Mouse (Mus musculus) C2C12 (cell line): Measurements from ENCODE around the gene Sorl1. TPM values are rescaled to one million over a fixed set of nuclear protein-coding genes. Genes with fewer than 3 reads are reported as not detected.

Experiments used
- H3K27me3 ChIP-seq: one replicate; pipeline ENCODE4 v1.6.1; 2011; ENCODE audit not compliant: control insufficient read depth, insufficient read depth, insufficient read length
- H3K36me3 ChIP-seq: one replicate; pipeline ENCODE4 v1.6.1; 2011; ENCODE audit not compliant: control insufficient read depth, insufficient read depth
- H3K4me3 ChIP-seq: one replicate; pipeline ENCODE4 v1.5.1; 2011; ENCODE audit warnings: mild to moderate bottlenecking, control low read depth; ENCODE audit not compliant: poor library complexity, insufficient read depth, severe bottlenecking
- H3K79me2 ChIP-seq: one replicate; pipeline ENCODE4 v1.6.1; 2011; ENCODE audit not compliant: control insufficient read depth, insufficient read depth
- H3K79me3 ChIP-seq: one replicate; pipeline ENCODE4 v1.6.1; 2011; ENCODE audit warnings: low read depth, control low read depth
- H3ac ChIP-seq: one replicate; pipeline ENCODE3; 2011; ENCODE audit warnings: low read depth; ENCODE audit not compliant: control insufficient read depth, insufficient read length
- CEBPB ChIP-seq: IDR thresholded peaks from one replicate; pipeline ENCODE4 v1.6.1; 2011; ENCODE audit warnings: low read depth, mild to moderate bottlenecking, control low read depth, moderate library complexity
- CTCF ChIP-seq: IDR thresholded peaks from one replicate; pipeline ENCODE4 v1.5.1; 2011; ENCODE audit not compliant: control insufficient read depth, insufficient read depth, insufficient read length
- FOSL1 ChIP-seq: IDR thresholded peaks from one replicate; pipeline ENCODE4 v1.8.0; 2011; ENCODE audit warnings: mild to moderate bottlenecking, low read length; ENCODE audit not compliant: poor library complexity, insufficient read depth, severe bottlenecking
- MAX ChIP-seq: IDR thresholded peaks from one replicate; pipeline ENCODE4 v1.6.1; 2011; ENCODE audit warnings: mild to moderate bottlenecking, control low read depth
- MYOD1 ChIP-seq: IDR thresholded peaks from one replicate; pipeline ENCODE4 v1.6.1; 2011; ENCODE audit warnings: low read depth; ENCODE audit not compliant: control insufficient read depth, insufficient read length
- MYOG ChIP-seq: IDR thresholded peaks from one replicate; pipeline ENCODE4 v1.6.1; 2011; ENCODE audit not compliant: control insufficient read depth, insufficient read length; ENCODE audit errors: extremely low read depth
- USF1 ChIP-seq: IDR thresholded peaks from one replicate; pipeline ENCODE4 v1.6.1; 2011; ENCODE audit warnings: low read depth, mild to moderate bottlenecking, control low read depth, moderate library complexity
- polyA plus RNA-seq: library from polyadenylated mRNA; unstranded; fragments of >200 nt; fragmentation: generic; extraction: Trizol; gene quantifications from one replicate; pipeline ENCODE4 v1.2.1, GENCODE M21; 2012; ENCODE audit warnings: missing spikeins

The Sorl1 gene
- polyA plus RNA-seq, 1 experiment: 0.02 TPM

DNA sequence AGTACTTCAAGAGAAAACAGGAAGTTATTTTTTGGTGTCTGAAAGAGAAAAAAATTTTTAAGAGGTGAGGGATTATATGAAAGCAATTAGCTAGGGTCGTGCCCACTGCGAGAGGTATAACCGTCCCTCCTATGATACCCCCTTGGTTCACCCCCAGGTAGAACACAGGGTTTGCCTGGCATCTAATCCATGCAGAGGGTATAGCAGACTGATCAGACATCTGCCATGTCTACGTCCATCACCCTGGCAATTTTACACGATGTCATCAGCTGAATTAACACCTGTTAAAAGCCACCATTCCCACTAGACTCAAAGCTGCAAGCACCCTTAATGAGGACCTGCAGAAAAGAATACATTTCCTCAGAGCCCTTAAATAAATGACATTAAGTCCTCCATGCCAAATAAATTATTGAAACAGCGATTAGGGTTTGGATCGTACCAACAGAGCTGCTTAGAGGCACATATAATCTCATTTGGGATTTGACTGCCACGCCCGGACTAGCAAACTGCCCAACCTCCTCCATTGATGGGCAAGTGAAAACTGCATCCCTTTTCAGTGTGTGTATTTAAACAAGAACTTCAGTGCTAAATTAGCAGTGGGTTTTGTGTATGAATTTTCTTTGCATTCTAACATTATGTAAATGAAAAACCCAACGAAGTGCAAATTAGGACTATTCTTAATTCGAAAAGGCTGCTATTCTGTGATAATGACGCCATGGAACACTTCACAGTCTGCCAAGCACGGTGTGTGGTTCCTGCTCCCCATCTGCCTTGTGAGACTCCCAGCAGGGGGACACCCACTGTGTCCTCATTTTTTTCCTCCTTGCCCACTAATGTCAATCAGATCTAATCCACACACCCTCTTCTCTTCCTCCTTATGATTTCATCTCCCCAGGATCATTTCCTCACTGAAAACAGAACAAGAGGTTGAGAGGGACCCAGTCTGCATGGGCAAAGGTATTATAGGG is 7.0 kb upstream of the Sorl1 start:
- no peak overlapping the region for H3K4me3 ChIP-seq
- no peaks in the 10 kb centered on the region for H3K79me3 ChIP-seq
- TF ChIP-seq MYOD1 (no peak), FOSL1 (no peak), CTCF (no peak), MAX (no peak), USF1 (no peak), CEBPB (no peak), MYOG (no peak)
- no peaks in the 10 kb centered on the region for H3K79me2 ChIP-seq
- no peaks in the 10 kb centered on the region for H3K36me3 ChIP-seq
- H3K27me3 ChIP-seq: peaks cover 18% of the 10 kb centered on the region
- H3ac ChIP-seq: no peak overlapping the region

- no peak overlapping the region for H3ac ChIP-seq
- H3K4me3 ChIP-seq: no peak overlapping the region
- no peaks in the 10 kb centered on the region for H3K79me2 ChIP-seq
- H3K27me3 ChIP-seq: peaks cover 33% of the 10 kb centered on the region
- H3K79me3 ChIP-seq: no peaks in the 10 kb centered on the region
- no peaks in the 10 kb centered on the region for H3K36me3 ChIP-seq
- no peak for TF ChIP-seq MYOG
- no peak for TF ChIP-seq CTCF
- no peak for TF ChIP-seq FOSL1
- no peak for TF ChIP-seq MYOD1
- no peak for TF ChIP-seq CEBPB
- no peak for TF ChIP-seq USF1
- TF ChIP-seq MAX: no peak
These were observed 3.9 kb upstream of the Sorl1 start for GRCm38 (mm10) chr9:42127983-42128382.

DNA sequence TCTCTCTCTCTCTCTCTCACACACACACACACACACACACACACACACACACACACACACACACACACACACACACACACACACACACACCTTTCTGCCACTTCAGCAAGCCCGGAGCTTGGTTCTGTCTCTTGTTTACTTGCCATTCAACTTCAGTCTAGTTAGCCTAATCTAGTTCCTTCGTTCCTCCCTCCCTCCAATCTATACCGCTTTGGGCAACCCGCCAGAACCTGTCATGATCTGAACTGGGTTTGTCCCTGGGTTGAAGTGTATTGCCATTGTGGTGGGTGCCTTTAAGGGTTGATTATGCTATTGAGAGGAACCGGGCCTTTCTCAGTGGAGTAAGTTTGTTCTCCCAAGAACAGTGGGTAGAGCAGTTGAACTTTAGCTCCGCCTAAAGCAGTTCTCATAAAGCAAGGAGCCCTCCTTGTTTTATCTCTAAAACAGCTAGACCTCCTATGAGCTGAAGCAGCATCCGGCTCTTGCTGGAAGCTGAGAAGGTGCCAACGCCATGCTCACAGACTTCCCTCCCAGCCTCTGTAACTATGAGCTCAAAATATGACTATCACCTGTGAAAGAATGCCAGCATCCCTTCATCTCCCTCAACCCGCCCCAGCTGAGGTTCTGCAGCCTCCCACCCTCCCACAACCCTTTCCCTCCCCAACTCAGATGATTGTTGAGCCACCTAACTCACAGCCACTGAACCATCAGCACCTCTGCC is 1.3 kb upstream of the Sorl1 start:
- TF ChIP-seq USF1: no peak
- no peak for TF ChIP-seq CTCF
- TF ChIP-seq MYOG: no peak
- no peak for TF ChIP-seq MYOD1
- TF ChIP-seq MAX: no peak
- no peak for TF ChIP-seq CEBPB
- no peak for TF ChIP-seq FOSL1
- Histone ChIP-seq H3K79me2 (no peaks in the 10 kb centered on the region), H3K27me3 (peaks cover 45% of the 10 kb centered on the region), H3K4me3 (no peak overlapping the region), H3K36me3 (no peaks in the 10 kb centered on the region), H3K79me3 (no peaks in the 10 kb centered on the region), H3ac (no peak overlapping the region)

GRCm38 (mm10) chr9:42123204-42123603 is 893 bp downstream of the Sorl1 start:
- H3K79me2 ChIP-seq: no peaks in the 10 kb centered on the region
- peaks cover 45% of the 10 kb centered on the region for H3K27me3 ChIP-seq
- no peaks in the 10 kb centered on the region for H3K79me3 ChIP-seq
- no peak overlapping the region for H3K4me3 ChIP-seq
- no peaks in the 10 kb centered on the region for H3K36me3 ChIP-seq
- TF ChIP-seq CEBPB (no peak), FOSL1 (no peak), MYOD1 (no peak), USF1 (no peak), MYOG (no peak), MAX (no peak), CTCF (no peak)
- no peak overlapping the region for H3ac ChIP-seq

DNA sequence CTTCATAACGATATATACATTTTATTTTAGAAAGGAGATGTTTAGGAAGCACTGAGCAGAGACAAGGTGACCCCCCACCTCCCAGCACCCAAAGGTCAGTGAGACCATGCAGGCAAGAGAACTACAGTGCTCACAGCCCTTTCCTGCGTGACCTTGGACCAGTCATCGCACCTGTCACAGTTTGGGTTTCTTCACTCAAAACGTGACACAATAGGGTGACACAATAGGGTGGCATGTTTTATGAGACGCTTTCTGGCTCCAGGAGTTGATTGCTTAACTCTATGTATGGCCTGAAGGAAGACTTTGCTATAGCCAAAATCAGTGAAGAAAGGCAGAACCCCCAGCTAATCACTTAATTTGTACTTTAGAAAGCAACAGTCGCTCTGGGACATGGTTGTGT is 1.7 kb downstream of the Sorl1 start:
- no peaks in the 10 kb centered on the region for H3K79me3 ChIP-seq
- TF ChIP-seq FOSL1: no peak
- TF ChIP-seq USF1: no peak
- TF ChIP-seq MYOG: no peak
- TF ChIP-seq MYOD1: no peak
- no peak for TF ChIP-seq CTCF
- TF ChIP-seq CEBPB: no peak
- TF ChIP-seq MAX: no peak
- no peak overlapping the region for H3ac ChIP-seq
- H3K27me3 ChIP-seq: peaks cover 47% of the 10 kb centered on the region
- no peaks in the 10 kb centered on the region for H3K79me2 ChIP-seq
- H3K4me3 ChIP-seq: no peak overlapping the region
- no peaks in the 10 kb centered on the region for H3K36me3 ChIP-seq
